In genomic region chr4:99342521-99342965, GRCm38 (mm10) we compare ENCODE assay signal across 9 mouse cellular contexts. TPM values are rescaled to one million over a fixed set of nuclear protein-coding genes. Genes with fewer than 3 reads are reported as not detected.
DNase-seq lines count a peak whose midpoint lies in the region; ATAC-seq and TF ChIP-seq lines count a peak whose summit lies in the region.
"Had no signal": no experiment of that assay in that cellular context is flagged by ENCODE, and none has a peak within 500 bp of the region (broad histone marks: within the 10 kb centered on the region; RNA-seq: fewer than 3 reads in every experiment).

No protein-coding gene starts in this region.

- H3K27me3 ChIP-seq in C2C12 (ENCODE audit: control insufficient read depth, insufficient read depth, insufficient read length) (peaks cover 5% of the 10 kb centered on the region), Patski (no peaks in the 10 kb centered on the region)
- H3K27me3 ChIP-seq in hindbrain, embryonic 16.5 days (replicated peaks; ENCODE audit: control insufficient read depth, insufficient read depth, low read length): no peaks in the 10 kb centered on the region
- H3K27me3 ChIP-seq: stomach, embryonic 15.5 days had no signal

- H3K79me3 ChIP-seq in C2C12 (ENCODE audit: low read depth): no peaks in the 10 kb centered on the region

- POLR2A ChIA-PET in Patski (lab: Charles Lee): interaction anchor here (0.5 kb wide), 1 partner anchor 1427 kb away, joined by 4 read pairs; no protein-coding TSS in a partner anchor

- no peaks in the 10 kb centered on the region for H3K9me3 ChIP-seq in hindbrain, embryonic 16.5 days (ENCODE audit: control insufficient read depth, low read length)
- H3K9me3 ChIP-seq: stomach, embryonic 15.5 days had no signal

- H3K9ac ChIP-seq in hindbrain, embryonic 16.5 days (ENCODE audit: low read depth, low read length): no peak overlapping the region
- H3K9ac ChIP-seq: stomach, embryonic 15.5 days had no signal

- no peak overlapping the region for H3K4me2 ChIP-seq in hindbrain, embryonic 16.5 days (ENCODE audit: low read length)
- H3K4me2 ChIP-seq: stomach, embryonic 15.5 days had no signal

- TF ChIP-seq CTCF in C2C12 (IDR thresholded peaks at IDR 0.05; ENCODE audit: control insufficient read depth, insufficient read depth, insufficient read length) (peak; percentile 37), Patski (IDR thresholded peaks at IDR 0.05) (peak; percentile 57)

- H3ac ChIP-seq in C2C12 (ENCODE audit: control insufficient read depth, insufficient read length, low read depth): no peak overlapping the region

- peak; percentile 19 for DNase-seq in layer of hippocampus, adult 11-12 months (ENCODE audit: low spot score)
- DNase-seq in layer of hippocampus, adult 8-10 months (ENCODE audit: low spot score in 2 of 2): no peak
- no peak for DNase-seq in Patski (ENCODE audit: low read depth, low spot score)
- DNase-seq in thymus, postnatal 0 days (ENCODE audit: low spot score): no peak
- DNase-seq in adrenal gland, postnatal 4 days (ENCODE audit: low spot score in 2 of 2): no peak

- no peak for ATAC-seq in Patski
- ATAC-seq in hindbrain, embryonic 16.5 days: 0 out of 2 replicates have a peak, but pooled peaks have one; percentile 34
- ATAC-seq in megakaryocyte progenitor cell, adult 5-6 weeks (replicated peaks; ENCODE audit: poor library complexity): no peak

- no peaks in the 10 kb centered on the region for H3K4me1 ChIP-seq in hindbrain, embryonic 16.5 days (ENCODE audit: control insufficient read depth, insufficient read depth, low read depth, low read length)
- H3K4me1 ChIP-seq: stomach, embryonic 15.5 days had no signal

- in situ Hi-C loops in Patski (cut with MboI; ENCODE audit: low pct_unique_long_range_greater_than_20kb): no loop called here

- no peaks in the 10 kb centered on the region for H3K36me3 ChIP-seq in C2C12 (ENCODE audit: control insufficient read depth, insufficient read depth)
- H3K36me3 ChIP-seq in hindbrain, embryonic 16.5 days (ENCODE audit: control insufficient read depth, insufficient read depth, low read length): no peaks in the 10 kb centered on the region
- H3K36me3 ChIP-seq: stomach, embryonic 15.5 days had no signal

- H3K27ac ChIP-seq in hindbrain, embryonic 16.5 days (ENCODE audit: low read depth, low read length): no peak overlapping the region
- H3K27ac ChIP-seq: stomach, embryonic 15.5 days had no signal

- CTCF ChIA-PET in Patski (lab: Charles Lee): interaction anchor here (1.3 to 1.4 kb wide), 2 partner anchors 11 to 43 kb away, joined by 3 to 4 read pairs; no protein-coding TSS in a partner anchor

- no peak overlapping the region for H3K4me3 ChIP-seq in C2C12 (ENCODE audit: insufficient read depth, poor library complexity, severe bottlenecking)
- H3K4me3 ChIP-seq in hindbrain, embryonic 16.5 days (ENCODE audit: low read length): no peak overlapping the region
- H3K4me3 ChIP-seq: stomach, embryonic 15.5 days had no signal

- no peaks in the 10 kb centered on the region for H3K79me2 ChIP-seq in C2C12 (ENCODE audit: control insufficient read depth, insufficient read depth)

- 37% methylated on average over 4 of the region's 4 CpGs for WGBS in hindbrain, embryonic 16.5 days

TF ChIP-seq in C2C12, 6 proteins besides CTCF, POLR2A, EP300 and RAD21:
- TF ChIP-seq FOSL1 (IDR thresholded peaks at IDR 0.05; ENCODE audit: insufficient read depth, low read length, poor library complexity, severe bottlenecking): no peak
- TF ChIP-seq USF1 (IDR thresholded peaks at IDR 0.05; ENCODE audit: low read depth): no peak
- no peak for TF ChIP-seq MAX (IDR thresholded peaks at IDR 0.05)
- TF ChIP-seq MYOG (IDR thresholded peaks at IDR 0.05; ENCODE audit: control insufficient read depth, extremely low read depth, insufficient read length): no peak
- TF ChIP-seq CEBPB (IDR thresholded peaks at IDR 0.05; ENCODE audit: low read depth): no peak
- no peak for TF ChIP-seq MYOD1 (IDR thresholded peaks at IDR 0.05; ENCODE audit: control insufficient read depth, insufficient read length, low read depth)

RNA-seq across cellular contexts. Expression of gene Gm12689, which starts 46.8 kb away (rescaled TPM):
- under 1 TPM; 0.57 to 0.83 (median 0.59) TPM for total RNA-seq in layer of hippocampus, adult 8-10 months (2022)
- 0.02 TPM for polyA plus RNA-seq in C2C12 (2012; fragmentation: generic; extraction: Trizol)
- not detected for polyA plus RNA-seq in Patski (2021)
- 0.15 and 0.40 TPM in 2 replicates for polyA plus RNA-seq in hindbrain, embryonic 16.5 days (2015; fragmentation: Nextera tagmentation; extraction: Ambion mirVana)
- polyA plus RNA-seq in thymus, postnatal 0 days (2015; fragmentation: Nextera tagmentation; extraction: Ambion mirVana): not detected in 2 replicates
- total RNA-seq in megakaryocyte progenitor cell, adult 5-6 weeks (2015): 0.61 and 1.2 TPM in 2 replicates
- 0.62 TPM in 1 of 2 replicates, not detected in the other for total RNA-seq in megakaryocyte progenitor cell, adult 5-6 weeks (2017)
- under 1 TPM; 0.64 to 0.82 TPM for total RNA-seq in adrenal gland, postnatal 4 days (2021)
